Mouse (Mus musculus) kidney, adult 2 months (tissue): Measurements from ENCODE around the gene Pde4d.

ENCODE experiments used
- CTCF ChIP-seq: fragments of 200-500 bp; conservative IDR thresholded peaks from 2 replicates; pipeline ENCODE4 v1.5.1; 2011; ENCODE audit warnings: low read depth, mild to moderate bottlenecking, control low read depth, low read length, moderate library complexity, mixed read lengths; ENCODE audit not compliant: insufficient read depth, insufficient read length
- POLR2A ChIP-seq: fragments of 200-500 bp; IDR thresholded peaks from one replicate; pipeline ENCODE4 v1.6.1; 2011; ENCODE audit warnings: low read depth, low read length, control low read depth

DNA sequence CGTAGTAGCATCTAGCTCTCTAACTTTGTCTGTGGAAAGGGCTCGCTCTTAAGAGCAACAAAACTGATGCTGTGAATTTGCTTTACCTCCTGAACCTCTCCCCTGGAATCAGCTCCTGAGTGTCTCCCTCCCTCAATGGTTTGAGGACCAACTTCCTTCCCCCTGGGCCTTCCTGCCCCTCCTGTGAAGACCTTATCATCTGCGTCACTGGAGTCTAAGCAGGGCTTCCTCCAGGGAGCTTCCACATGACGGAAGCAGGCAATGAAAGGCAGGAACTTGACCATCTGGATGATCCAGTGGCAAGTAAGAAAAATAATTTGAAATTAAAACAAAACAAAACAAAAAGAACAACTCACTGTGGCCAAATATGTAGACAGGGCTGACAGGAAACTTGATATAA, 1438.5 kb downstream of the Pde4d start:
- TF ChIP-seq POLR2A = no peak
- TF ChIP-seq CTCF = no peak
